Mouse (Mus musculus): ENCODE measurements at regions not wholly inside any gene's neighbourhood (a gene's known extent, or its start where the extent isn't known, plus 50 kb on each side); places are given as distances from the start of the nearest gene placed in this dataset.

DNA sequence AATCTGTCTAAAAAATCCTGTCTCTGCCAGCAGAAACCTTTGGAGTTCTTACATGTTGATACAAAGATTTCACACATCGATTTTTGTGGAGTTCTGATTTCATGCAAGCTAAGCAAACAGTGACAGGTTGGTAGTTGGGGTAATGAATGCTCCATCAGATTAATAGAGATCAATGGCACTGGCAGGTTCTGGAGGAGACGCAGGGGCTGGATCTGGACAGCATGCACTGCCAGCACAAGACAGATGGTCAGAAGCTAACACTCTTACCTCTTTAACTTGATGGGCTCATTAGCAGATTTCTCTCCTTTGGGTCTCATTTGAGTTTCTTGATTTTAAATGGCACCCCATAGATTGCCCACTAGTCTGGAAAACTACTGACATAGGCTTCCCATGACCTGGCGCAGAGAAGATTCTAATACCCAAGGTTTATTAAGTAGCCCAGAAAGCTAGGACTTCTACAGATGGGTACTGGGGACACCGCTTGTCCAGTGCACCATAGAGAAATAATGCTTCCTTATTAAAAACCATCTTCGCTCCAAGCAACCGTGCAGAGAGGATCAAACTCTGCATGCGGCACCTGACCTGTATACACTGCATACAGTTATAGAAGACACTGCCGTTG lies 351.7 kb downstream of the Sorl1 start:
- TF ChIP-seq CTCF (IDR thresholded peaks at IDR 0.05; ENCODE audit: extremely low read depth, insufficient read length, insufficient replicate concordance, low read depth, low read length) = no peak
- TF ChIP-seq POLR2A (IDR thresholded peaks at IDR 0.05; ENCODE audit: low read depth, low read length) = no peak
